In genomic region chr5:24401969-24402368, GRCm38 (mm10) we compare ENCODE assay signal across 16 mouse cellular contexts. TPM values are rescaled to one million over a fixed set of nuclear protein-coding genes. Genes with fewer than 3 reads are reported as not detected.
DNase-seq lines count a peak whose midpoint lies in the region; ATAC-seq and TF ChIP-seq lines count a peak whose summit lies in the region.
"Had no signal": no experiment of that assay in that cellular context is flagged by ENCODE, and none has a peak within 500 bp of the region (broad histone marks: within the 10 kb centered on the region; RNA-seq: fewer than 3 reads in every experiment).

No protein-coding gene starts in this region.

- H3K9ac ChIP-seq in hindbrain, embryonic 14.5 days: no peak overlapping the region
- no peak overlapping the region for H3K9ac ChIP-seq in hindbrain, embryonic 12.5 days
- H3K9ac ChIP-seq in midbrain, embryonic 15.5 days: no peak overlapping the region
- no peak overlapping the region for H3K9ac ChIP-seq in midbrain, embryonic 14.5 days (replicated peaks; ENCODE audit: low read length)
- H3K9ac ChIP-seq in stomach, embryonic 15.5 days: no peak overlapping the region
- H3K9ac ChIP-seq: lung, embryonic 15.5 days had no signal

- 24% methylated on average over 9 of the region's 9 CpGs for WGBS in cerebellum, adult 2 months
- 64% methylated on average over 9 of the region's 9 CpGs for WGBS in hindbrain, embryonic 14.5 days
- WGBS in hindbrain, embryonic 12.5 days: 75% methylated on average over 9 of the region's 9 CpGs
- 61% methylated on average over 9 of the region's 9 CpGs for WGBS in midbrain, embryonic 15.5 days
- WGBS in midbrain, embryonic 14.5 days: 80% methylated on average over 9 of the region's 9 CpGs
- WGBS in stomach, embryonic 15.5 days: 70% methylated on average over 9 of the region's 9 CpGs

- no peaks in the 10 kb centered on the region for H3K27me3 ChIP-seq in cerebellum, adult 2 months (ENCODE audit: control insufficient read depth, insufficient read depth, low read length)
- no peaks in the 10 kb centered on the region for H3K27me3 ChIP-seq in hindbrain, embryonic 14.5 days (ENCODE audit: control insufficient read depth, insufficient read depth, low read length)
- no peaks in the 10 kb centered on the region for H3K27me3 ChIP-seq in hindbrain, embryonic 12.5 days
- H3K27me3 ChIP-seq in midbrain, embryonic 15.5 days (replicated peaks): no peaks in the 10 kb centered on the region
- no peaks in the 10 kb centered on the region for H3K27me3 ChIP-seq in midbrain, embryonic 14.5 days (ENCODE audit: control insufficient read depth, insufficient read depth, low read length)
- H3K27me3 ChIP-seq in stomach, embryonic 15.5 days (replicated peaks): no peaks in the 10 kb centered on the region
- H3K27me3 ChIP-seq: lung, embryonic 15.5 days had no signal

- H3K4me3 ChIP-seq in cerebellum, adult 2 months (replicated peaks; ENCODE audit: insufficient read depth, low read depth, low read length): no peak overlapping the region
- no peak overlapping the region for H3K4me3 ChIP-seq in hindbrain, embryonic 14.5 days (replicated peaks; ENCODE audit: low read length)
- no peak overlapping the region for H3K4me3 ChIP-seq in hindbrain, embryonic 12.5 days
- H3K4me3 ChIP-seq in midbrain, embryonic 15.5 days: no peak overlapping the region
- H3K4me3 ChIP-seq in midbrain, embryonic 14.5 days (replicated peaks; ENCODE audit: low read depth, low read length): no peak overlapping the region
- H3K4me3 ChIP-seq in stomach, embryonic 15.5 days (replicated peaks): no peak overlapping the region
- H3K4me3 ChIP-seq: lung, embryonic 15.5 days had no signal

- DNase-seq in cerebellum, postnatal 25 days: peak; percentile 37 to 59
- no peak for DNase-seq in cerebellum, adult 2 months
- DNase-seq in hindbrain, embryonic 14.5 days (ENCODE audit: low spot score): peak; percentile 37
- DNase-seq in midbrain, embryonic 14.5 days: no peak
- DNase-seq in right cerebral cortex, postnatal 36 days (ENCODE audit: low spot score in 2 of 2): no peak
- DNase-seq: cerebellum, adult 8-10 months; gastrocnemius, postnatal 25 days; right cerebral cortex, postnatal 25 days; thymus, adult 2 months had no signal

- no peak for TF ChIP-seq POLR2A in cerebellum, adult 2 months (IDR thresholded peaks at IDR 0.05; ENCODE audit: borderline replicate concordance, insufficient read depth, low read length)

- peak; percentile 58; the same call in 1 of the 2 replicates for ATAC-seq in hindbrain, embryonic 14.5 days (ENCODE audit: low FRiP score)
- no peak for ATAC-seq in hindbrain, embryonic 12.5 days (ENCODE audit: low FRiP score)
- 0 out of 2 replicates have a peak, but pooled peaks have one; percentile 29 for ATAC-seq in midbrain, embryonic 15.5 days (replicated peaks)
- no peak for ATAC-seq in midbrain, embryonic 14.5 days (ENCODE audit: low FRiP score, low TSS enrichment)
- ATAC-seq in stomach, embryonic 15.5 days (ENCODE audit: insufficient read depth, low FRiP score, low read depth): 0 out of 2 replicates have a peak, but pooled peaks have one; percentile 32
- ATAC-seq: inflammation-experienced regulatory T-cells, adult 6 months had no signal

- peaks cover 25% of the 10 kb centered on the region for H3K4me1 ChIP-seq in cerebellum, adult 2 months (ENCODE audit: control insufficient read depth, insufficient read depth, low read length)
- H3K4me1 ChIP-seq in hindbrain, embryonic 14.5 days (replicated peaks; ENCODE audit: control insufficient read depth, insufficient read depth, low read length): no peaks in the 10 kb centered on the region
- no peaks in the 10 kb centered on the region for H3K4me1 ChIP-seq in hindbrain, embryonic 12.5 days
- H3K4me1 ChIP-seq in midbrain, embryonic 15.5 days: no peaks in the 10 kb centered on the region
- no peaks in the 10 kb centered on the region for H3K4me1 ChIP-seq in midbrain, embryonic 14.5 days (ENCODE audit: control insufficient read depth, insufficient read depth, low read length)
- no peaks in the 10 kb centered on the region for H3K4me1 ChIP-seq in stomach, embryonic 15.5 days
- H3K4me1 ChIP-seq: lung, embryonic 15.5 days had no signal

- H3K36me3 ChIP-seq in hindbrain, embryonic 14.5 days (replicated peaks; ENCODE audit: control insufficient read depth, insufficient read depth): peaks cover 43% of the 10 kb centered on the region
- peaks cover 54% of the 10 kb centered on the region for H3K36me3 ChIP-seq in hindbrain, embryonic 12.5 days
- H3K36me3 ChIP-seq in midbrain, embryonic 15.5 days (replicated peaks): peaks cover 8% of the 10 kb centered on the region; the same call in 1 of the 2 replicates
- H3K36me3 ChIP-seq in midbrain, embryonic 14.5 days (ENCODE audit: control insufficient read depth, insufficient read depth, low read length): peaks cover 50% of the 10 kb centered on the region
- H3K36me3 ChIP-seq in stomach, embryonic 15.5 days: peaks cover 16% of the 10 kb centered on the region

- H3K9me3 ChIP-seq in hindbrain, embryonic 14.5 days (ENCODE audit: control insufficient read depth, low read length): no peaks in the 10 kb centered on the region
- no peaks in the 10 kb centered on the region for H3K9me3 ChIP-seq in hindbrain, embryonic 12.5 days (replicated peaks)
- H3K9me3 ChIP-seq in midbrain, embryonic 15.5 days: no peaks in the 10 kb centered on the region
- H3K9me3 ChIP-seq in midbrain, embryonic 14.5 days (ENCODE audit: control insufficient read depth, low read length): no peaks in the 10 kb centered on the region
- H3K9me3 ChIP-seq in stomach, embryonic 15.5 days: no peaks in the 10 kb centered on the region
- H3K9me3 ChIP-seq: lung, embryonic 15.5 days had no signal

- H3K27ac ChIP-seq in cerebellum, adult 2 months (ENCODE audit: insufficient read depth, low read length): no peak overlapping the region
- no peak overlapping the region for H3K27ac ChIP-seq in hindbrain, embryonic 14.5 days
- no peak overlapping the region for H3K27ac ChIP-seq in hindbrain, embryonic 12.5 days
- no peak overlapping the region for H3K27ac ChIP-seq in midbrain, embryonic 15.5 days
- no peak overlapping the region for H3K27ac ChIP-seq in midbrain, embryonic 14.5 days (replicated peaks; ENCODE audit: low read depth, low read length)
- H3K27ac ChIP-seq in stomach, embryonic 15.5 days: no peak overlapping the region
- H3K27ac ChIP-seq: kidney, postnatal 0 days; lung, embryonic 15.5 days had no signal

- no peak for TF ChIP-seq CTCF in cerebellum, adult 2 months (IDR thresholded peaks at IDR 0.05; ENCODE audit: borderline replicate concordance, insufficient read depth, low read depth, low read length)

- no peak overlapping the region for H3K4me2 ChIP-seq in hindbrain, embryonic 14.5 days (replicated peaks)
- no peak overlapping the region for H3K4me2 ChIP-seq in hindbrain, embryonic 12.5 days (replicated peaks)
- H3K4me2 ChIP-seq in midbrain, embryonic 15.5 days: no peak overlapping the region
- H3K4me2 ChIP-seq in midbrain, embryonic 14.5 days (ENCODE audit: low read length): no peak overlapping the region
- H3K4me2 ChIP-seq in stomach, embryonic 15.5 days: no peak overlapping the region
- H3K4me2 ChIP-seq: heart, embryonic 11.5 days; lung, embryonic 15.5 days had no signal

RNA-seq across cellular contexts. Expression of gene Abcb8, which starts 8.5 kb away (rescaled TPM):
- polyA plus RNA-seq in cerebellum, adult 2 months (2012; rRNA removed): 51.8 and 53.5 TPM in 2 replicates
- 42.0 and 45.6 TPM in 2 replicates for polyA plus RNA-seq in hindbrain, embryonic 14.5 days (2014; fragmentation: Nextera tagmentation; extraction: Ambion mirVana)
- 38.7 and 43.5 TPM in 2 replicates for polyA plus RNA-seq in hindbrain, embryonic 12.5 days (2016; fragmentation: Nextera tagmentation; extraction: Ambion mirVana)
- polyA plus RNA-seq in midbrain, embryonic 15.5 days (2015; fragmentation: Nextera tagmentation; extraction: Ambion mirVana): 57.1 and 60.0 TPM in 2 replicates
- 45.3 and 52.1 TPM in 2 replicates for polyA plus RNA-seq in midbrain, embryonic 14.5 days (2014; fragmentation: Nextera tagmentation; extraction: Ambion mirVana)
- polyA plus RNA-seq in stomach, embryonic 15.5 days (2015; fragmentation: Nextera tagmentation; extraction: Ambion mirVana): 49.9 and 59.5 TPM in 2 replicates

RNA-seq across cellular contexts. Expression of gene Atg9b, which starts 10.0 kb away (rescaled TPM):
- 4.1 and 4.4 TPM in 2 replicates for polyA plus RNA-seq in cerebellum, adult 2 months (2012; rRNA removed)
- 1.6 and 2.4 TPM in 2 replicates for polyA plus RNA-seq in hindbrain, embryonic 14.5 days (2014; fragmentation: Nextera tagmentation; extraction: Ambion mirVana)
- 0.35 and 0.46 TPM in 2 replicates for polyA plus RNA-seq in hindbrain, embryonic 12.5 days (2016; fragmentation: Nextera tagmentation; extraction: Ambion mirVana)
- polyA plus RNA-seq in midbrain, embryonic 15.5 days (2015; fragmentation: Nextera tagmentation; extraction: Ambion mirVana): 2.3 and 2.9 TPM in 2 replicates
- 0.72 and 1.0 TPM in 2 replicates for polyA plus RNA-seq in midbrain, embryonic 14.5 days (2014; fragmentation: Nextera tagmentation; extraction: Ambion mirVana)
- polyA plus RNA-seq in stomach, embryonic 15.5 days (2015; fragmentation: Nextera tagmentation; extraction: Ambion mirVana): 2.0 and 2.5 TPM in 2 replicates

RNA-seq across cellular contexts. Expression of gene Asic3, which starts 11.2 kb away (rescaled TPM):
- polyA plus RNA-seq in cerebellum, adult 2 months (2012; rRNA removed): 0.74 and 0.87 TPM in 2 replicates
- polyA plus RNA-seq in hindbrain, embryonic 14.5 days (2014; fragmentation: Nextera tagmentation; extraction: Ambion mirVana): 0.35 and 0.80 TPM in 2 replicates
- polyA plus RNA-seq in hindbrain, embryonic 12.5 days (2016; fragmentation: Nextera tagmentation; extraction: Ambion mirVana): 1.0 and 1.2 TPM in 2 replicates
- 0.20 and 0.35 TPM in 2 replicates for polyA plus RNA-seq in midbrain, embryonic 15.5 days (2015; fragmentation: Nextera tagmentation; extraction: Ambion mirVana)
- not detected in 2 replicates for polyA plus RNA-seq in midbrain, embryonic 14.5 days (2014; fragmentation: Nextera tagmentation; extraction: Ambion mirVana)
- 0.18 TPM in 1 of 2 replicates, not detected in the other for polyA plus RNA-seq in stomach, embryonic 15.5 days (2015; fragmentation: Nextera tagmentation; extraction: Ambion mirVana)
- polyA plus RNA-seq: inflammation-experienced regulatory T-cells, adult 6 months had no signal

RNA-seq across cellular contexts. Expression of gene Cdk5, which starts 21.4 kb away (rescaled TPM):
- polyA plus RNA-seq in cerebellum, adult 2 months (2012; rRNA removed): 221 and 222 TPM in 2 replicates
- 115 and 123 TPM in 2 replicates for polyA plus RNA-seq in hindbrain, embryonic 14.5 days (2014; fragmentation: Nextera tagmentation; extraction: Ambion mirVana)
- 61.0 and 63.8 TPM in 2 replicates for polyA plus RNA-seq in hindbrain, embryonic 12.5 days (2016; fragmentation: Nextera tagmentation; extraction: Ambion mirVana)
- polyA plus RNA-seq in midbrain, embryonic 15.5 days (2015; fragmentation: Nextera tagmentation; extraction: Ambion mirVana): 120 and 121 TPM in 2 replicates
- 110 and 136 TPM in 2 replicates for polyA plus RNA-seq in midbrain, embryonic 14.5 days (2014; fragmentation: Nextera tagmentation; extraction: Ambion mirVana)
- 37.3 and 41.2 TPM in 2 replicates for polyA plus RNA-seq in stomach, embryonic 15.5 days (2015; fragmentation: Nextera tagmentation; extraction: Ambion mirVana)

RNA-seq across cellular contexts. Expression of gene Slc4a2, which starts 21.7 kb away (rescaled TPM):
- polyA plus RNA-seq in cerebellum, adult 2 months (2012; rRNA removed): 81.3 and 88.0 TPM in 2 replicates
- polyA plus RNA-seq in hindbrain, embryonic 14.5 days (2014; fragmentation: Nextera tagmentation; extraction: Ambion mirVana): 21.1 and 23.6 TPM in 2 replicates
- 38.1 and 39.9 TPM in 2 replicates for polyA plus RNA-seq in hindbrain, embryonic 12.5 days (2016; fragmentation: Nextera tagmentation; extraction: Ambion mirVana)
- polyA plus RNA-seq in midbrain, embryonic 15.5 days (2015; fragmentation: Nextera tagmentation; extraction: Ambion mirVana): 23.1 and 26.1 TPM in 2 replicates
- 14.8 TPM in 2 replicates for polyA plus RNA-seq in midbrain, embryonic 14.5 days (2014; fragmentation: Nextera tagmentation; extraction: Ambion mirVana)
- polyA plus RNA-seq in stomach, embryonic 15.5 days (2015; fragmentation: Nextera tagmentation; extraction: Ambion mirVana): 38.8 and 44.6 TPM in 2 replicates

Comparison
In these comparisons a context has a peak if more than half of its experiments do, and no peak if none do; other contexts are left out.
1. DNase-seq: peak in cerebellum, postnatal 25 days (2 of 2) and hindbrain, embryonic 14.5 days (single experiment); none in cerebellum, adult 2 months (0 of 2), midbrain, embryonic 14.5 days (single experiment) and right cerebral cortex, postnatal 36 days (0 of 2).
2. ATAC-seq: peak in hindbrain, embryonic 14.5 days (single experiment), midbrain, embryonic 15.5 days (single experiment) and stomach, embryonic 15.5 days (single experiment); none in hindbrain, embryonic 12.5 days (single experiment) and midbrain, embryonic 14.5 days (single experiment).